Mouse (Mus musculus): ENCODE data around the gene Olfr1359.

Olfr1359 gene

GRCm38 (mm10) chr13:21722993-21723836 lies 25.3 kb downstream of the Olfr1359 start:
- CTCF ChIA-PET: interaction anchor here (0.6 to 0.7 kb wide), 2 partner anchors 19 to 125 kb away, joined by 3 to 15 read pairs; no protein-coding TSS in a partner anchor

DNA sequence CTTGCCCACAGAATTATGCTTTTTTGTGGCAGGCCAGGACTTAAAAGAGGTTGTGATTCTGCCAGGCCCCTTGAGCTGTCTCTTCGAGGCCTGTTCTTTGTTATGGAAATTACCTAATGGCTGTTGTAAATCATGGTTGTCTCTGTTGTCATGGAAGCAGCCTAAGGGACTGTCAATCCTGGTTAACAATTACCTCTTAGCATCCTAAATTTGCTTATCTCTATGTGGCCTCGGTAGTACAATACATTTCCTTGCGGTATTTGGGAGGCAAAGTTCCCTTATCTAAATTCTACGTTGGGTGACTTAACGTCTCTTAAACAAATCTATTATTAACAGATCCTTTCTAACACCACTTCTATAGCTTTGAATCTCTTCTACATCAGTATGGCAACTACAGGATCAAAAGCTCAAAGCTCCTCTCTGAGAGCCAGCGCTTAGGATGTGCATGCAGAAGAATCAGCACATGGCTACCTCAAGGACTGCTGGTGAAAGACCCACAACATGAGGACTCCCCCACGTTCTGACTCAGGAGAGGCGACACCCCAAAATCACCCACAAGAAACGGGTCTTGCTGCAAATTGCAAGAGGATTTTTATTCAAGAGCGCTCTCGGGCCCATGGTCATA lies 30.1 kb downstream of the Olfr1359 start:
- CTCF ChIA-PET: interaction anchor here (1.0 kb wide), 1 partner anchor 9 kb away, joined by 4 read pairs; no protein-coding TSS in a partner anchor

GRCm38 (mm10) chr13:21729544-21729943 lies 31.6 kb downstream of the Olfr1359 start:
- CTCF ChIA-PET: no interaction called here

DNA sequence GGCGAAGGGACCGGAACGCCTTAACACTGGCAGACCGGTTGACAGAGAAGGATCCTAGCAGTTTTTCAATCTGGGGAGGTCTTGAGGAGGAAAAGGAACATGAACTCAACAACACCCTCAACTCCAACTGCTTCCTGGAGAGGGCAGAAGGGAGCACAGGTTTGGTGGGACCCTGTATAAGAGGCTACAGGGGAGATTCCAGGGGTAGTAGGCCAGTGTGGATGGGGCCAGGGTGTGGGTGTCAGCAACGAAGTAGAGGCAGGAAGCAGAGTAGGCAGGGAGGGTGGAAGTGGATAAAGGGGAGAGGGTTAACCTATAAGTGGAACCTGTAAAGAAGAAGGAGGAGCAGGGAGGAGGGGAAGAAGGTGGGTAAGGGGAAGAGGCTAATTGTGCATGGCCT lies 35.6 kb downstream of the Olfr1359 start:
- CTCF ChIA-PET: interaction anchor here (0.7 kb wide), 1 partner anchor 532 kb away, joined by 3 read pairs; no protein-coding TSS in a partner anchor

- CTCF ChIA-PET: interaction anchor here (0.7 kb wide), 1 partner anchor 532 kb away, joined by 3 read pairs; no protein-coding TSS in a partner anchor
Observed at GRCm38 (mm10) chr13:21734010-21734905, 36.3 kb downstream of the Olfr1359 start.

- CTCF ChIA-PET: interaction anchor here (1.0 kb wide), 1 partner anchor 14 kb away, joined by 4 read pairs; no protein-coding TSS in a partner anchor
Observed at GRCm38 (mm10) chr13:21734906-21735767, 37.2 kb downstream of the Olfr1359 start, which contains the start of gene Hist1h4j. Gene Hist1h4j (plus strand): TSS chr13:21735064.

DNA sequence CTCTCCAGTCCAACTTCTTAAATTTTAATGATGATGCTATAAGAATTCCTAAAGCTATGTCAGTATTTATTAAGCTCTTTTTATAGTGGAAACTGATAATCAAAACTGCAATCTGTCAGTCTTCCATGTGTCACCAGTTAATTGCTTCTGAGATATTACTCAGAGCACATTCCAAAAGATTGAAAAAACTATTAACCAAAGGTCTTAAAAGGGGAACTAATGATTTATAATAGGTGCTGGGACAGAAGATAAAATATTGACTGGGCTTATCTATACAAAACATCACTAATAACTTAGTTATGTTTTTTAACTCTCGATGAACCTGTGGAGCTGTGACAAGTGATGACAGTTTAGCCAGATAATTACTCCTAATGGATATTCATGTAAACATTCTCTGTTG lies 47.1 kb downstream of the Olfr1359 start:
- CTCF ChIA-PET: no interaction called here

DNA sequence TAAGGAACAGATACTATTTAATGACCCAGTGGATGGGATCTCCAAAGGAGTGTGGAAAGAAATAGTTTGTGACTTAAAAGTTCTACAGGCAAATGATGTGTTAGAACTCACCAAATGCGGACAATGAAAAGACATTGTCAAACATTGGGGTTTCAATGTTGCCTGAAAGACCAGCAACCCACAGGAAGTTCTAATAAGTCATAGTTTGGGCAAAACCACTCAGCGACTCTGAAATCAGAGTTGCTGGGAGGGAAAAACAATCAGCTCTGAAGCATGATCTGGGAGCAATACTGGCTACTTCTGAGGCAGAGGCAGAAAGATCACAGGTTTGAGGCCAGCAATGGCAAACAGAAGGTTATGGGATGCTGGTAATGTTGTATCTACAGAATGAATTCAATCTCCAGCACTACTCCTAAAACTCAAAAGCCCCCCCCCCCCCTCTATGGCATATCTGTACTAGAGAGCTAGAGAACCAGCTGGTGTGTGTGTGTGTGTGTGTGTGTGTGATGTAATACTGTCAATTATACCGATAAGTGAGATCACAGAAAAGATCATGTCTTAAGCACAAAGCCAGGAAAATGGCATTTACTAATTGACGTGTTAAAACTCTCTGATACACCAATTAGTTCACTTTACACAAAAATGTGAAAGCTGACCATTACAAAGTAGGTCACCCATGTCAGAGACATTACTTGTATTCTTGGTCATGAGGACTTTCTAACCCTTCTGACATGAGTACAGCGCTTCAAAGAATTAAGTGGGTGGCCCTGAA lies 51.7 kb downstream of the Olfr1359 start:
- CTCF ChIA-PET: interaction anchor here (0.6 to 1.7 kb wide), 7 partner anchors 10 to 349 kb away, joined by 3 to 8 read pairs (median 4); partner anchors contain the start of gene Hist1h4j

DNA sequence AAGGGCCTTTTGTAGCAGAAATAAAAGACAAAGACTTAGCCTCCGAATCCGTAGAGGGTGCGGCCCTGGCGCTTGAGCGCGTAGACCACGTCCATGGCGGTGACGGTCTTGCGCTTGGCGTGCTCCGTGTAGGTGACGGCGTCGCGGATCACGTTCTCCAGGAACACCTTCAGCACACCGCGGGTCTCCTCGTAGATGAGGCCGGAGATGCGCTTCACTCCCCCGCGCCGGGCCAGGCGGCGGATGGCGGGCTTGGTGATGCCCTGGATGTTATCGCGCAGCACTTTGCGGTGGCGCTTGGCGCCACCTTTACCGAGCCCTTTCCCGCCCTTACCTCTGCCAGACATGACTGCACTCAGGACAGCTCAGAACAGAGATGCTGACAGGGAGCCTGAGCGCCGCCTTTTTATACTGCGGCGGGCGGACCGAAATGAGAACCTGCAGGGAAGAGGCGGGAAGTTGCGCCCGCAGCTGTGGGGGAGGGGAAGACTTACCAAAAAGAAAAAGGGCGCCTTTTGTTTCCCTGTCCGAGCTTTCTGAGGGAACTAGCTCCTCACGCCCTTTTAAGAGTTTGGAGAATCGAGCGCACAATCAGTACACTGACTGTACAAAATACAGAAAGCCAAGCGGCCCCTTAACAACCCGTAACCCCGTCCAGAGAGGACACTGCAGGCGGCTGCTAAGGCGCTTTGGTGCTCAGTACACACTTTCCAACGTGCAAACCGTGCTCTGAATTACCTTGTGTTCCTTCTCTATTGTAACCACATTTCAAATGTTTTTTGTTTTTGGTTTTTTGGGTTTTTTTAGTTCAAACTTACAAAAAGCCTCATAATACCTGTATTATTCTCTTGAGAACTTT lies 52.5 kb downstream of the Olfr1359 start, which contains the start of gene Hist1h4k:
Hist1h4k (minus strand) TSS at position 347 of the 859 bp plus-strand sequence.
- CTCF ChIA-PET: interaction anchor here (0.6 to 1.7 kb wide), 7 partner anchors 11 to 350 kb away, joined by 3 to 8 read pairs (median 4); partner anchors contain the start of gene Hist1h4j

DNA sequence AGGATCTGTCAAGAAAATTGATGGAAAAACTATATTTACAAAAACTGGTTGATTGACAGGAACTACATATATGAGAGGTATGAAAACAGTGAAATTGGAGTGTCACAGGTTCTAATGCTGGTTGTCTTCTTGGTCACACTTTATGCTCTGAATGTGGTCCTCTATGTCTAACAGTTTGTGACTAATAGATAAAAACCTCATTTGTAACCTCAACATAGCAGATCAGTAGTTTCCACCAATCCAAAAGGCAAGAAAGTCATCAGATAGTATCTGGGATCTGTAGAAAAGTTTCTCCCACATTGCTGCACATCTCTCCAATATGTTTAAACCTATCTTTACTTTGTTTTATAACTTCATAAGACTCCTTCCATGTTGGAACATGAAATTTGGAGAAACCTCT lies 53.5 kb downstream of the Olfr1359 start:
- CTCF ChIA-PET: no interaction called here

DNA sequence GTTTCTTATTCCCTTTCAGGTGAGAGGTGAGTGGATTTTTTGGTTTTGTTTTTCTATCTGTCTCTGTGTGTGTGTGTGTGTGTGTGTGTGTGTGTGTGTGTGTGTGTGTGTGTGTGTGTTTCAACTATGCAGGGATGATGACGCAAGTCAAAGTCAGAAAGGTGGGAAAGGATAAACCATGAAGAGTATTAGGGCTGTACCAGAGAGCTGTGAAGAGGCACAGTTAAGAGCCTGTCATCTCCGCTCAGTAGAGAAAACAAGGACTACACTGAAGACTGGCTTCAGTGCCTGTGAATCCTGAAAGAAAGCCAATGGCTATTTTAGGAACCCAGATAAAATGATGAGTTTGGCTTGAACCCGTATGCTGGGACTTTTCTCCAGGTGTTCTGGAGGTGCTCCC lies 53.9 kb downstream of the Olfr1359 start:
- CTCF ChIA-PET: no interaction called here

DNA sequence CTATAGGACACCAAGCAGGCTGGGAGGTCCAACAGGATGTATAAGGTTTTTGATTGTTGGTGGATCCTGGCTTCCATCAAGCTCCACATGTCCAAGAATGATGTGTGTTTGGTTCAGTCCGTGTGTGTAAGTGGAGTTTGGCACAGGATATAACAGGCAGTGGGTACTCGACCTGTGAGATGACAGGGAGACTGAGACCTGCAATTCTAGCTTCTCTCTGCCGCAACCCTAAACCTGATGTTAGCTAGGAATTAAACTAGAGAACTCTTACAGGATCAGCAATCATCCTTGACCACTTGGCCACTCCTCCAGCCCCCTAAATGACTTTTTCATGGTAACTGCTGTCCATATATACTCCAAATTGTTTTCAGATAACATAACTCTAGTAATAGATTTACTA lies 54.4 kb downstream of the Olfr1359 start:
- CTCF ChIA-PET: no interaction called here

GRCm38 (mm10) chr13:21753051-21753523 lies 55.2 kb downstream of the Olfr1359 start:
- CTCF ChIA-PET: interaction anchor here (0.6 kb wide), 1 partner anchor 26 kb away, joined by 3 read pairs; no protein-coding TSS in a partner anchor

DNA sequence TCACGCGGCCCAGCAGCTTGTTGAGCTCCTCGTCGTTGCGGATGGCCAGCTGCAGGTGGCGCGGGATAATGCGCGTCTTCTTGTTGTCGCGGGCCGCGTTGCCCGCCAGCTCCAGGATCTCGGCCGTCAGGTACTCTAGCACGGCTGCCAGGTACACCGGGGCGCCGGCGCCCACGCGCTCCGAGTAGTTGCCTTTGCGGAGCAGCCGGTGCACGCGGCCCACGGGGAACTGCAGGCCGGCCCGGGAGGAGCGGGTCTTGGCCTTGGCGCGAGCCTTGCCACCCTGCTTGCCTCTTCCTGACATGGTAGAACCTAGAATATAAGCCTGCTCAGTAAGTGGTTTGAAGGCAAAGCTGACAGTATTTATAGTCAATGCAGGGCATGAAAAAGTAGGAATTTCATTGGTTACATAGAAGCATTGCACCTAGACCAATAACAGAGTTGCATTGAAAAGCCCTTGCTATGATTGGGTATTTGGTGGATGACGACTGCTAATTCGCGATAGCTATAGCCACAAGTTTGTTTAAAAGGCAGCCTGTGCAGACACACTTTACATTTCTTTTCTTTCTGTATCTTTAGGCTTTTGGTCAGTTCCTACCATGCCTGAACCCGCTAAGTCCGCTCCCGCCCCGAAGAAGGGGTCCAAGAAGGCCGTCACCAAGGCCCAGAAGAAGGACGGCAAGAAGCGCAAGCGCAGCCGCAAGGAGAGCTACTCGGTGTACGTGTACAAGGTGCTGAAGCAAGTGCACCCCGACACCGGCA lies 55.8 kb downstream of the Olfr1359 start, which contains the start of the genes Hist1h2ak and Hist1h2bn:
Hist1h2ak (minus strand) TSS at position 304 of the 762 bp plus-strand sequence.
Hist1h2bn (plus strand) TSS at position 600 of the 762 bp plus-strand sequence.
- CTCF ChIA-PET: interaction anchor here (0.6 kb wide), 2 partner anchors 25 kb away, joined by 3 read pairs; no protein-coding TSS in a partner anchor

DNA sequence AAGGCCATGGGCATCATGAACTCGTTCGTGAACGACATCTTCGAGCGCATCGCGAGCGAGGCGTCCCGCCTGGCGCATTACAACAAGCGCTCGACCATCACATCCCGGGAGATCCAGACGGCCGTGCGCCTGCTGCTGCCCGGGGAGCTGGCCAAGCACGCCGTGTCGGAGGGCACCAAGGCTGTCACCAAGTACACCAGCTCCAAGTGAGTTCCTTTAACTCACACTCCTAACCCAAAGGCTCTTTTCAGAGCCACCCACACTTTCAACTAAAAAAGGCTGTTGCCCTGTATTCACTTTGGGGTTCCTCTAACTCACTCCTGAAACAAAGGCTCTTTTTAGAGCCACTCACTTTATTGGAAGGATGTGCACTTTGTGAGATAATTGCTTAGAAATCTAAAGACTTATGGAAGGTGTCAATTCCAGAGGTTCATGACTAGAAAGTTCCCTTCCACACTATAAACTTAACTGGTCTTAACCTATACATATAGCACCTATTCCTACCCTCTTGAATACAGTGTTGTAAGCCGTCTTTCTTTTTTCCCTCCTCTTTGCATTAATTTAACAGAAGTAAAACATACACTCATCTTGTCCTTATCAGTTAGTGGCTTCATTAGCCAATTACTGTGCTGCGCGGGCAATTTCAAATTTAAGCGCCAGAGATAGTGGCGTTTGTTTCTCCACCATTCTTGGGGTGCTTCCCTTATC lies 56.5 kb downstream of the Olfr1359 start:
- CTCF ChIA-PET: interaction anchor here (0.6 kb wide), 1 partner anchor 24 kb away, joined by 3 read pairs; no protein-coding TSS in a partner anchor

- CTCF ChIA-PET: interaction anchor here (0.7 kb wide), 1 partner anchor 28 kb away, joined by 3 read pairs; no protein-coding TSS in a partner anchor
Observed at GRCm38 (mm10) chr13:21755707-21756106, 57.8 kb downstream of the Olfr1359 start.
